Mouse (Mus musculus) heart, postnatal 0 days (tissue): ENCODE measurements around the gene F13a1.

Experiments used
- CTCF ChIP-seq: IDR thresholded peaks from 2 replicates; pipeline ENCODE4 v1.5.1; 2016; ENCODE audit warnings: antibody characterized with exemption, control low read depth, low read depth
- EP300 ChIP-seq: IDR thresholded peaks from 2 replicates; pipeline ENCODE4 v1.6.1; 2016; ENCODE audit warnings: antibody characterized with exemption, low read depth

DNA sequence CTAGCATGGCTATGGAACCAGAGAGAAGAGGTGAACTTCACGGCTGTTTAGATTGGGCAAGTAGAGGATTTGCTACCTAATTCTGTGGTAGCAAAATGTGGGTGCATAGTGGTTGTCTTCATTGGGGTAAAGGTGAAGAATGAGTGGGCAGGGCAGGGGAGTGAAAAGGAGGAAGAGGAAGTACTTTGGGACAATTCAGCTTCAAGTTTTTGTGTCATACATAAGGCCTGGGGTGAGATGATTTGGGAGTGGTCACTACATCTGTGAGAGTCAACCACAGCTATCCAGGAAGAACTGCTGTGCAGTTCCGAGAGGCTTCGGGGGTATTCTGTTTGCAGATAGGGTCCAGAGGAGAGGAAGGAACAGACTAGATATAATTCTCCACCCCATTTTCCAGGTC is 148.4 kb downstream of the F13a1 start:
- TF ChIP-seq CTCF (no peak), EP300 (no peak)
